In genomic region chr11:108655574-108655973, GRCm38 (mm10) we compare ENCODE assay signal across 17 mouse cellular contexts.
"Had no signal": no experiment of that assay in that cellular context is flagged by ENCODE, and none has a peak within 500 bp of the region (broad histone marks: within the 10 kb centered on the region; RNA-seq: fewer than 3 reads in every experiment).

No protein-coding gene starts in this region.

- H3K36me3 ChIP-seq: liver, embryonic 13.5 days; midbrain, embryonic 10.5 days; midbrain, embryonic 13.5 days; neural tube, embryonic 12.5 days; neural tube, embryonic 15.5 days; stomach, embryonic 15.5 days had no signal

- ATAC-seq: midbrain, embryonic 13.5 days had no signal

- H3K4me1 ChIP-seq: liver, embryonic 13.5 days; megakaryocyte, embryonic 14.5 days; midbrain, embryonic 10.5 days; neural tube, embryonic 12.5 days; neural tube, embryonic 15.5 days; stomach, embryonic 15.5 days had no signal

- H3K27ac ChIP-seq: kidney, postnatal 0 days; layer of hippocampus, adult 2 months; left cerebral cortex, adult 2 months; liver, embryonic 13.5 days; midbrain, embryonic 10.5 days; midbrain, embryonic 13.5 days; neural tube, embryonic 12.5 days; neural tube, embryonic 15.5 days; stomach, embryonic 15.5 days had no signal

- H3K4me3 ChIP-seq: layer of hippocampus, adult 2 months; left cerebral cortex, adult 2 months; liver, embryonic 13.5 days; megakaryocyte, embryonic 14.5 days; midbrain, embryonic 10.5 days; midbrain, embryonic 13.5 days; neural tube, embryonic 12.5 days; neural tube, embryonic 15.5 days; stomach, embryonic 15.5 days had no signal

- H3K27me3 ChIP-seq: liver, embryonic 13.5 days; megakaryocyte, embryonic 14.5 days; midbrain, embryonic 13.5 days; neural tube, embryonic 12.5 days; neural tube, embryonic 15.5 days; stomach, embryonic 15.5 days had no signal

- H3K9me3 ChIP-seq: liver, embryonic 13.5 days; midbrain, embryonic 10.5 days; midbrain, embryonic 13.5 days; neural tube, embryonic 12.5 days; neural tube, embryonic 15.5 days; stomach, embryonic 15.5 days had no signal

- H3K9ac ChIP-seq: liver, embryonic 13.5 days; midbrain, embryonic 13.5 days; neural tube, embryonic 12.5 days; neural tube, embryonic 15.5 days; stomach, embryonic 15.5 days had no signal

- H3K4me2 ChIP-seq: liver, embryonic 13.5 days; midbrain, embryonic 13.5 days; neural tube, embryonic 12.5 days; neural tube, embryonic 15.5 days; stomach, embryonic 15.5 days had no signal

- DNase-seq: kidney, postnatal 25 days; layer of hippocampus, adult 9-11 months; liver, embryonic 13.5 days; lung, adult 2 months; retina, postnatal 1 day; right cerebral cortex, postnatal 25 days; spleen, adult 18-20 months; thymus, postnatal 25 days had no signal
